Mouse (Mus musculus): ENCODE measurements at regions not wholly inside any gene's neighbourhood (a gene's known extent, or its start where the extent isn't known, plus 50 kb on each side); places are given as distances from the start of the nearest gene placed in this dataset.

DNA sequence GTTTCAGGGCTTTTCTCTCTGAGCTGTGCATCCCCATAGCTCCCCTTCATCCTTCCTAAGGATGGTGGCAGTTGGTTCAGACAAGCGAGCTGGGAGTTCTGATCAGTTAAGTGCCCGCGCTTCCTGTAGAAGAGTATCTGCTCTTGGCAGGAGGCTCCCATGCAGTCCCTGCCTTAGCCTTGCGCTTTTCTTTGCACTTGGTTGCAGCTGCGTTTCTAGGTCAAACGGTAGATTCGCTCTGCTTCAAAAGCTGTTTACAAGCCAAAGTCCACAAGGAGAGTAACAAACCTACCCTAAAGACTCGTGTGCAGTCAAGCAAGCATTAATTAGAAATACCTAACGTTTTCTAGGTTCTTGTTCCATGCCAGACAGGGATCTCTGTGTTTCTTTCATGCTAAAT is 122.6 kb downstream of the Alg10b start:
- no peak for ATAC-seq
- H3K4me1 ChIP-seq (ENCODE audit: control insufficient read depth, insufficient read depth, low read length): peaks cover 18% of the 10 kb centered on the region
- peak overlapping the region; percentile 25; the same call in 1 of the 2 replicates for H3K4me2 ChIP-seq (ENCODE audit: low read length)
- H3K27ac ChIP-seq (ENCODE audit: low read length): peak overlapping the region; percentile 45; the same call in 1 of the 2 replicates
- H3K9me3 ChIP-seq (replicated peaks; ENCODE audit: control insufficient read depth, low read length, poor library complexity, severe bottlenecking): 0 out of 2 replicates have a peak, but pooled peaks cover 2% of the 10 kb centered on the region
- H3K36me3 ChIP-seq (ENCODE audit: control insufficient read depth, insufficient read depth, low read length): no peaks in the 10 kb centered on the region
- no peak overlapping the region for H3K4me3 ChIP-seq (ENCODE audit: low read depth, low read length)
- 60% methylated on average over 9 of the region's 9 CpGs for WGBS
- no peak overlapping the region for H3K9ac ChIP-seq (ENCODE audit: low read depth, low read length)
- no peaks in the 10 kb centered on the region for H3K27me3 ChIP-seq (ENCODE audit: control insufficient read depth, insufficient read depth, low read depth, low read length)

GRCm38 (mm10) chr15:90351898-90352297 is 127.8 kb downstream of the Alg10b start:
- peaks cover under 1% of the 10 kb centered on the region for H3K4me1 ChIP-seq (ENCODE audit: control insufficient read depth, insufficient read depth, low read length)
- H3K36me3 ChIP-seq (ENCODE audit: control insufficient read depth, insufficient read depth, low read length): no peaks in the 10 kb centered on the region
- H3K27me3 ChIP-seq (ENCODE audit: control insufficient read depth, insufficient read depth, low read depth, low read length): no peaks in the 10 kb centered on the region
- H3K9me3 ChIP-seq (replicated peaks; ENCODE audit: control insufficient read depth, low read length, poor library complexity, severe bottlenecking): 0 out of 2 replicates have a peak, but pooled peaks cover 2% of the 10 kb centered on the region
- ATAC-seq: no peak
- H3K27ac ChIP-seq (ENCODE audit: low read length): no peak overlapping the region
- WGBS: 88% methylated on average over 3 of the region's 3 CpGs
- no peak overlapping the region for H3K4me2 ChIP-seq (ENCODE audit: low read length)
- H3K4me3 ChIP-seq (ENCODE audit: low read depth, low read length): no peak overlapping the region
- H3K9ac ChIP-seq (ENCODE audit: low read depth, low read length): no peak overlapping the region

GRCm38 (mm10) chr15:90365656-90366055 is 141.5 kb downstream of the Alg10b start:
- Histone ChIP-seq H3K9ac (ENCODE audit: low read depth, low read length) (no peak overlapping the region), H3K9me3 (replicated peaks; ENCODE audit: control insufficient read depth, low read length, poor library complexity, severe bottlenecking) (no peaks in the 10 kb centered on the region; the same call in 1 of the 2 replicates), H3K36me3 (ENCODE audit: control insufficient read depth, insufficient read depth, low read length) (no peaks in the 10 kb centered on the region), H3K4me3 (ENCODE audit: low read depth, low read length) (no peak overlapping the region), H3K4me1 (ENCODE audit: control insufficient read depth, insufficient read depth, low read length) (no peaks in the 10 kb centered on the region), H3K27ac (ENCODE audit: low read length) (no peak overlapping the region), H3K4me2 (ENCODE audit: low read length) (no peak overlapping the region), H3K27me3 (ENCODE audit: control insufficient read depth, insufficient read depth, low read depth, low read length) (no peaks in the 10 kb centered on the region)
- no peak for ATAC-seq

DNA sequence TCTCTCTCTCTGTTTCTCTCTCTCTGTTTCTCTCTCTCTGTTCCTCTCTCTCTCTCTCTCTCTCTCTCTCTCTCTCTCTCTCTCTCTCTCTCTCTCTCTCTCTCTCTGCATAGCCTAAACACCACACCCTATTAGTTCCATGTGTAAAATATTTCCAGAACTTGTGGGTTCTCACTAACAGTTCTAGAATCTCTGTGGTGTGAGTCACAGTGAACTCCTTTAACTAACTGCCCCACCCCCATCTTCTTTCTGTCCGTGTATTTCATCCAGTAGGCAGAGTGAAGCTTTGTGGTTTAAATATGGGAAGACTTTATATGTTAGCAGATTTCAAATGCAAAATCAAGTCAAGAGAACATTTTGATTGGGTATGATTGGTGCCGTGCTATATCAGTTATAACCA is 153.8 kb downstream of the Alg10b start:
- H3K27me3 ChIP-seq (ENCODE audit: control insufficient read depth, insufficient read depth, low read depth, low read length): no peaks in the 10 kb centered on the region
- 78% methylated on average over 2 of the region's 2 CpGs for WGBS
- no peaks in the 10 kb centered on the region for H3K4me1 ChIP-seq (ENCODE audit: control insufficient read depth, insufficient read depth, low read length)
- no peaks in the 10 kb centered on the region for H3K9me3 ChIP-seq (replicated peaks; ENCODE audit: control insufficient read depth, low read length, poor library complexity, severe bottlenecking)
- H3K4me2 ChIP-seq (ENCODE audit: low read length): no peak overlapping the region
- H3K9ac ChIP-seq (ENCODE audit: low read depth, low read length): no peak overlapping the region
- H3K27ac ChIP-seq (ENCODE audit: low read length): no peak overlapping the region
- no peaks in the 10 kb centered on the region for H3K36me3 ChIP-seq (ENCODE audit: control insufficient read depth, insufficient read depth, low read length)
- no peak overlapping the region for H3K4me3 ChIP-seq (ENCODE audit: low read depth, low read length)
- no peak for ATAC-seq

GRCm38 (mm10) chr15:90396961-90397360 is 172.8 kb downstream of the Alg10b start:
- no peak overlapping the region for H3K4me2 ChIP-seq (ENCODE audit: low read length)
- no peaks in the 10 kb centered on the region for H3K36me3 ChIP-seq (ENCODE audit: control insufficient read depth, insufficient read depth, low read length)
- no peak for ATAC-seq
- no peak overlapping the region for H3K9ac ChIP-seq (ENCODE audit: low read depth, low read length)
- peaks cover 8% of the 10 kb centered on the region; the same call in 1 of the 2 replicates for H3K4me1 ChIP-seq (ENCODE audit: control insufficient read depth, insufficient read depth, low read length)
- no peaks in the 10 kb centered on the region for H3K9me3 ChIP-seq (replicated peaks; ENCODE audit: control insufficient read depth, low read length, poor library complexity, severe bottlenecking)
- H3K4me3 ChIP-seq (ENCODE audit: low read depth, low read length): no peak overlapping the region
- H3K27ac ChIP-seq (ENCODE audit: low read length): no peak overlapping the region
- WGBS: 89% methylated on average over 3 of the region's 3 CpGs
- no peaks in the 10 kb centered on the region for H3K27me3 ChIP-seq (ENCODE audit: control insufficient read depth, insufficient read depth, low read depth, low read length)

- Histone ChIP-seq H3K27ac (ENCODE audit: low read length) (no peak overlapping the region), H3K27me3 (ENCODE audit: control insufficient read depth, insufficient read depth, low read depth, low read length) (no peaks in the 10 kb centered on the region), H3K36me3 (ENCODE audit: control insufficient read depth, insufficient read depth, low read length) (no peaks in the 10 kb centered on the region), H3K9ac (ENCODE audit: low read depth, low read length) (no peak overlapping the region), H3K4me2 (ENCODE audit: low read length) (no peak overlapping the region), H3K9me3 (replicated peaks; ENCODE audit: control insufficient read depth, low read length, poor library complexity, severe bottlenecking) (no peaks in the 10 kb centered on the region), H3K4me3 (ENCODE audit: low read depth, low read length) (no peak overlapping the region), H3K4me1 (ENCODE audit: control insufficient read depth, insufficient read depth, low read length) (peaks cover 8% of the 10 kb centered on the region; the same call in 1 of the 2 replicates)
- no peak for ATAC-seq
- WGBS: 95% methylated on average over 2 of the region's 2 CpGs
Measured at GRCm38 (mm10) chr15:90397691-90398377, 173.7 kb downstream of the Alg10b start.

DNA sequence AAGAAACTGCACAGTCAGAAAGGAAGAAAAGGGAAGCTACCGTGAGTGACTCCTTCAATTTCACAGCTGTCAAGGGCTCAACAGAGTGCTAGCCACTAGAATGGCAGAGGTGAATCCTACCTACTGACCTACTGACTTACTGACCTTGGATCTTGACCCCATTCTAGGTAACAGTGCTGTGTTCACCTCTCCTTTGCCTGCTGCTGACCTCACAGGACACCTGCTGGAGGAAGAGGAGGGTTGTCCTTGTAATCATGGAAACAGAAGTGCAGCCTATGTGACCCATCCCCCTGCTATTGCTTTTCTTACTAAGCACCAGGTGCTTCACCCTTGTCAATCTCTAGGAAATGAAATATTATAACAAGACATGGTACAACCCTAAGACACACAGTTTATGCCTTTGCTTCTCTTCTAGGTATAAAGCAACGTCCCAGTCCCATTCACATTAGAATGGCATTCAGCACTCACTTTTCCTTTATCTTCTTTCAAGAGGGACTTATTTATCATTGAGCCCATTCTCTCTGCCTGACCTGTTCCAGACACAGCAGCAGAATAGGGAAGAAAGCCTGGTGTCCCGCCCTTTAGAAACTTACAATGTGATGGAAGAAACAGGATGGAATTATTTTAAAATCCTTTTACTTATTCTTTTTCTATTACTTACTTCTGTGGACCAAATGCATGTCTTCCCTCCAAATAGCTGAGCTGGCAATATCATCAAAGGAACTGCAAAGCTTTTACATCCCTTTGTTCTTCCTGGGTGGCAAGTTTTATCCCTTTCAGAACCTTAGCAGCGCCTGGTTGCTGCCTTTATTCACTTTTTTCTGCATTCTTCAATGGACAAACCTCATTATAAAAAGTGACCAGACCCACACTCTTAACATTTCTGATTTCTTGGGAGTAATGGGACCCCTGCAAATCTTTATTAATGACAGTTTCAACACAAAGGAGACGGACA is 176.5 kb downstream of the Alg10b start:
- ATAC-seq: no peak
- WGBS: 9% methylated on average over 5 of the region's 5 CpGs
- Histone ChIP-seq H3K9me3 (replicated peaks; ENCODE audit: control insufficient read depth, low read length, poor library complexity, severe bottlenecking) (no peaks in the 10 kb centered on the region), H3K27me3 (ENCODE audit: control insufficient read depth, insufficient read depth, low read depth, low read length) (no peaks in the 10 kb centered on the region), H3K9ac (ENCODE audit: low read depth, low read length) (no peak overlapping the region), H3K27ac (ENCODE audit: low read length) (no peak overlapping the region), H3K4me1 (ENCODE audit: control insufficient read depth, insufficient read depth, low read length) (peaks cover 8% of the 10 kb centered on the region; the same call in 1 of the 2 replicates), H3K4me2 (ENCODE audit: low read length) (no peak overlapping the region), H3K36me3 (ENCODE audit: control insufficient read depth, insufficient read depth, low read length) (no peaks in the 10 kb centered on the region), H3K4me3 (ENCODE audit: low read depth, low read length) (no peak overlapping the region)

DNA sequence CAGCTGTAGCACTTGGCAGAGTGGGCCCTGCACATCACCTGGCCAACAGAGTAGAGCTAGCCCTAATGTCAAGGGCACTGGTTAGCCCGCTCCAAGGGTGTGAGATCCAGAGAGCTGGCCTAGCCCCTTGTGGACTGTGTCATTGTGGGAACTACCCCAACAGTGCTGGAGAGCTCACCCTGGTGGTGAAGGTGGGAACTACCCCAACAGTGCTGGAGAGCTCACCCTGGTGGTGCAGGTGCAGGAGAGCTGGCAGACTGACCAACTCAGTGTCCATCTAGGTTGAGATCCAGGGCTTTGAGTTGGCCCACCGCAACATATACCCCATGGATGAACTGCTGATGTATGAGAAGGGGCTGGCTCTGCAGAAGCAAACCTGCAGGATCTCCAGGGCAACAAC is 196.7 kb downstream of the Alg10b start:
- H3K27ac ChIP-seq (ENCODE audit: low read length): no peak overlapping the region
- H3K9me3 ChIP-seq (replicated peaks; ENCODE audit: control insufficient read depth, low read length, poor library complexity, severe bottlenecking): no peaks in the 10 kb centered on the region
- ATAC-seq: no peak
- H3K27me3 ChIP-seq (ENCODE audit: control insufficient read depth, insufficient read depth, low read depth, low read length): no peaks in the 10 kb centered on the region
- 94% methylated on average over 2 of the region's 2 CpGs for WGBS
- no peak overlapping the region for H3K9ac ChIP-seq (ENCODE audit: low read depth, low read length)
- H3K4me2 ChIP-seq (ENCODE audit: low read length): no peak overlapping the region
- no peak overlapping the region for H3K4me3 ChIP-seq (ENCODE audit: low read depth, low read length)
- no peaks in the 10 kb centered on the region for H3K36me3 ChIP-seq (ENCODE audit: control insufficient read depth, insufficient read depth, low read length)
- H3K4me1 ChIP-seq (ENCODE audit: control insufficient read depth, insufficient read depth, low read length): peaks cover 6% of the 10 kb centered on the region; the same call in 1 of the 2 replicates
